Mouse (Mus musculus) cerebellum, adult 8-10 months (tissue): ENCODE measurements around the gene Itga9.

Experiments used
- DNase-seq: peaks from one replicate; pipeline ENCODE4 v3.0.0; 2022

Gene Itga9

DNA sequence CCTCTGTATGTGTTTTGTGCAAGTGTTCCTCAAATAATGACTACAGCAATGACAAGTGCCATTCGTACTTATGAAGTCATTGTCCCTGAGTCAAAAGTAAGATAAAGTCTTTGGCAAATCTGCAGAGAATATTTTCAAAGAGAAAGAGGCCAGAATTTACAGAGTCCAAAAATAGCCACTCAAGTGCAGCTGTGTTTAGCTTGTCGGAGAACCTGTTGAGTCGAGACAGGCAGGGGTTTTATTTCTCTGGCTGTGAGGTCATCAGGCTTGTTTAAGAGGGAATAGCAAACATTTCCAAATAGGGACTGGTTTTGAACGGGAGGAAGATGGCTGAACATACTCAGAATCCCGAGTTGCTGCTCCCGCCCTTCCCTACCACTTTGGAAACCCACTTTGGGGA, 125.2 kb downstream of the Itga9 start:
- DNase-seq: no peak

GRCm38 (mm10) chr9:118733601-118734000, 127.1 kb downstream of the Itga9 start:
- no peak for DNase-seq

- DNase-seq: no peak
These were observed 130.6 kb downstream of the Itga9 start for GRCm38 (mm10) chr9:118737124-118737523.

- DNase-seq: no peak
These were observed 131.2 kb downstream of the Itga9 start for GRCm38 (mm10) chr9:118737601-118738137.

DNA sequence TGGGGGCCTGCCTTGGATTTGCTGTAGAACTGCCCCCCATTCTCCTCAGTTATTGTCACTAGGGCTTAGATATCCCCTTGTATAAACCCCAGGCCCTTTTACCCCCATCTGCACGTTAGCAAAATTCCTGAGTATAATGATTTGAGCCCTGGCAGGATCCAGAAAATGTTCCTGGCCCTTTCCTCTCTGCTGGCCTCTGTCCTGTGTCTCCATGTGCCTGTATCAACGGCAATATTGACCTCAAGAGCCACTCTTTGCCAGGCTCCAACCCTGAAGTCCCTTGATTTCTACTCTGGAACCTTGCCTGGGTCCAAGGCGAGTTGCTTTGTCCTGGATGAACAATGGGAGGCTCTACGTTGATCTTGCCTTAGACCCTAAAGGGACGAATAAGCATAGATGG, 131.8 kb downstream of the Itga9 start:
- DNase-seq: no peak

DNA sequence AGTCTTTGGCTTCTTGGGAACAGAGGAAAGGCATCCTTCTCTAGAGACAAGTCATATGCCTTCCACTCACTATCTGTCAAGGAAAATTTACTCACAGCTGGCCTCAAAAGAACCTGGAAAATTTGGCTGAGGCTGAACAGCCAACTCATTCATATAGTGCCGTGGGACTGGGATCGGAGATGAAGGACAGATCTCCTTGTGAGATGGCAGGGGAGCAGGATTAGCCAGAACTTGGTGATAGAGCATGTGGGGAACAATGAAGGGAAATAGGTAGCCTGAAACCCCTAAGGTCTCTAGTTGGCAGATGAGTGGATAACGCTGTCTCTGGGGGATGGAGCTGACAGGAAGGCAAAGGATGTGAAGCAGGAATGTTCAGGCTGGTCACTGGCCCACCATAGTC, 132.6 kb downstream of the Itga9 start:
- DNase-seq: no peak

- no peak for DNase-seq
These were observed 133.2 kb downstream of the Itga9 start for GRCm38 (mm10) chr9:118739659-118740058.

DNA sequence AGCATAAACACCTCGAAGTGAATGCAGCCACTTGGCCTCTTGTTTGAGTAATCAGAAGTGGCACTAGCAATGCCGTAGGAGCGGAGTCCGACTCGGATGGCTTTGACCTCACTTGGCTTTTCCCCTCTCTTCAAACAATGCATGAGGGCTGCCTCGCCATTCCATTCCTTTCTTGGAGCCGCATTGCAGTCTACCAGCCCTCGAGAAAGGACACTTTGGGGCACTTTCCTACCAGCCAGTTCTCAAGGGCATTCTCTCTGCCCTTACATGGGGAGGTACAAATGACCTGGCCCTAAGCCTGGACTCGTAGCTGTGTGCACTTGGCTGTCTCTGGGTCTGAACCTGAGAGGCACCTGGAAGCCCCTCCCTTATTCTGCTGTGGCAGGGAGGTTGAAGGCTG, 134.8 kb downstream of the Itga9 start:
- no peak for DNase-seq

- no peak for DNase-seq
These were observed 143.0 kb downstream of the Itga9 start for GRCm38 (mm10) chr9:118749335-118749949.

GRCm38 (mm10) chr9:118750828-118751227, 144.3 kb downstream of the Itga9 start:
- no peak for DNase-seq

GRCm38 (mm10) chr9:118752376-118752775, 145.9 kb downstream of the Itga9 start:
- DNase-seq: no peak

- DNase-seq: no peak
These were observed 153.0 kb downstream of the Itga9 start for GRCm38 (mm10) chr9:118759462-118759861.

DNA sequence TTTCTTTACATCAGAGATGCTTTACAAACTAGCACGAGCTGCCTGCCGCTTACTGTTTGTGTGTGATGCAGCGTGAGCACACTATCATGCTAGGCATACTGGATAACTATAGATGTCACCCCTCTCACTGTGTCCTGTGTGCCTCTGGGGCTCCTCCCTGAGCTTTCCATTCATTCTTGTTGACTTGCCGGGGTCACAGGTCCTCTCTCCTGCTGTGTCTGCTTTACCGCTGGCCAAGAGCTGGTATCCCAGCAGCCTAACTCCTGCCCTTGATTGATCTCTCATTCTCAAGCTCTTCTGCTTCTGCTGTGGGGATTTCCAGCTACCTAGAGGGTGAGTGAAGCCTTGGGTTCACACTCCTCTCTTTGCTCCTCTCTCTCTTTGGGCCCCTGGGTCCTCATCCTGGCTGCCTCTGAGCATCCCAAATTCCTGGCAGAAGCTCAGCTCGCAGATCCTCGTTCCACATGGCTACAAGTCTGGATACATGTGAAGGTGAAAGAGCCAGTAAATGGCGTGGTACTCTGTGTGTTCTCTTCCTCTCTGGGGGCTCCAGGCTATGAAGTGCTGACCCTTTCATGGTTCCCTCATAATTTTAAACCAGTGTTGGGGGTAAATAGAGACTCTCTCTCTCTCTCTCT, 155.6 kb downstream of the Itga9 start:
- DNase-seq: no peak

DNA sequence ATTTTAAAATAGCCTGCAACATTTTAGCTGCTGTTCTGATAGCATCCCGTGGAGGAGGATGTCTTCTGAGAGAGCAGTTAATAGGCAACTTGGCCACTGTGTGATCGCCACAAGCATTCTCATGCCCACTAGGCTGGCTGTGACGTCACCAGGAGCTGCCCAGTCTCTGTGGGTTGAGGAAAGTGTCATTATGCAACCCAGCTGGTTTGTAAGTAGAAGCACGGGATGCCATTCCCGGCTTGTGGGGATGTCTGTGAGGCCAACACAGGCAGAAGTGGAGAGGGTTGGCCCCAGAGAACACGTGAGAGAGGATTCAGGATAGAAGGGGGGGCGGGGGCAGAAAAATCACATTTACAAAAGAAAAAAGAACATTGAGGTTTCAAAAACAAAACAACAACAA, 156.3 kb downstream of the Itga9 start:
- DNase-seq: no peak

GRCm38 (mm10) chr9:118763203-118763602, 156.7 kb downstream of the Itga9 start:
- DNase-seq: no peak

DNA sequence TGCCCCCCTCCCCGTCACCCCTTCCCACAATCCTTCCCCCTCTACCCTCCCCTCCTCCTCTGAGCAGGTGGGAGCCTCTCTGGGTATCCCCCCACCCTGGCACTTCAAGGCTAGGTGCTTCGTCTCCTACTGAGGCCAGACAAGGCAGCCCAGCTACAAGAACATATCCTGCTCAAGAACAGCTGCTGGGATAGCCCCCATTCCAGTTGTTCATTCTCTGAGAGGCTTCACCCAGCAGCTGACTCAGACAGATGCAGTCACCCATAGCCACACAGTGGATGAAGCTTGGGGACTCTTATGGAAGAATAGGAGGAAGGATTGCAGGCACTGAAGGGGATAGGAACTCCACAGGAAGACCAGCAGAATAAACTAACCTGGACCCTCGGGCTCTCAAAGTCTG, 157.2 kb downstream of the Itga9 start:
- DNase-seq: no peak

- DNase-seq: no peak
These were observed 158.6 kb downstream of the Itga9 start for GRCm38 (mm10) chr9:118765059-118765458.

- DNase-seq: no peak
These were observed 160.5 kb downstream of the Itga9 start for GRCm38 (mm10) chr9:118767008-118767407.

- no peak for DNase-seq
These were observed 162.1 kb downstream of the Itga9 start for GRCm38 (mm10) chr9:118768596-118768995.

DNA sequence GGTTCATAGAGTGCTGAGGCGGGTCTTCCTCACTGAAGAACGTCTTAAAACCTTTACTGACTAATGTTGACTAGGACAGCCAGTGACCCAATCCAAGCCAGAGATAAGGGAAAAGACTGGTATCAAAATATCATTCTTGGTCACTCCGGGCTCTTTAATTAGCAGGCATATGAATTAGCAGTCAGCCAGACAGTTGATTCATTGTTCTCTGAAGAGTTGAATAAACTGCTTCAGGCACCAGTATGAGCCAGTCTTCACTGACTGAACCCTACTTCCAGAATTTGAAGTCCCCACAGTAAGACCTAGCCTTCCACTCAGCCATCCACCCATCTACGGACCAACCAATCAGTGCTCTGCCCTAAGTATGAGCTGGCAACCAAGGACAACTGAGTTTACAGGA, 163.9 kb downstream of the Itga9 start:
- DNase-seq: no peak

DNA sequence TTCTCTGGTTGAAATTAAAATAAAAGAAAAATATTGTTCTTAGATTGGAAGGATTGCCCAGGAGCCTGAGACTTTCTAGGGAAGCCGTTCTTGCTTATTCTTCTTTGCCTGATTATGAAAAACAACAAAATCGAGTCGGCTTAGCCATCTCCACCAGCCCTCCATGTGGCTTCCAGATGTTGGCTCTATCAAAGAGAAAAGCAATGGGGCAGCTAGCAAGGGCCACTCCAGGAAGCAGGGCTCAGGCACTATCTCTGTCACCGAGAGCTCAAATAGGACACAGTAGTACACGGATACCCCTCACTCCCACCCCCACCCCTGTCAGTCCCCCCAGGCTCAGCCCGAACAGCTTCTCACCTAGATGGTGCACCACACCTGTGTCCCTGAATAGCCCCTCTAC, 168.2 kb downstream of the Itga9 start:
- DNase-seq: no peak

- DNase-seq: no peak
These were observed 170.5 kb downstream of the Itga9 start for GRCm38 (mm10) chr9:118776880-118777438.

- no peak for DNase-seq
These were observed 172.1 kb downstream of the Itga9 start for GRCm38 (mm10) chr9:118778596-118778995.

DNA sequence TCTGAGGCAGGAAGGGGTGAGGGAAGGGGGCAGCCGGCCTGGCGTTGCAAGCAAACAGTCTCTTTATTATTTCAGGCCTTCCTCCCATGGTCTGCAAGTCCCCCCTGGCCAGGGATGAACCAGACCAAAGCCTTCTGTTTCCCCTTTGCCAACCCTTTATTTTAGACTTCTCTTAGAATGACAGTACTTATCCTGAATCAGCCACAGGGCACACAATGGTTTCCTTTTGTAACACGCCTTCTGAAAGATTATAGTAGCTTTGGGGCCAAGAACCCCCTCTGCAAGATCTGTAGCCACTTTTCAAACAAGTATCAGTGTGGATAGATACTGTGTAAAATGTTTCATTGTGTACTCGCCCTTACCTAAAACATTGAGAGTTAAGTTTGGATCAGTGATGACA, 178.1 kb downstream of the Itga9 start:
- no peak for DNase-seq
